Mouse (Mus musculus) neural tube, embryonic 15.5 days (tissue): ENCODE measurements around the gene Ssna1. TPM values are rescaled to one million over a fixed set of nuclear protein-coding genes. Genes with fewer than 3 reads are reported as not detected.

Experiments used
- ATAC-seq: fragments of 200-750 bp; cut with Nextera tagmentation; 2 replicates; pipeline ENCODE4 v1.8.0; 2017; ENCODE audit warnings: mild to moderate bottlenecking, moderate TSS enrichment, moderate library complexity; ENCODE audit not compliant: low FRiP score
- H3K27ac ChIP-seq: fragments of 300-500 bp; sonication (generic); replicated peaks from 2 replicates; pipeline ENCODE4 v1.5.1; 2015; ENCODE audit warnings: mild to moderate bottlenecking, inconsistent platforms
- H3K27me3 ChIP-seq: fragments of 300-500 bp; sonication (generic); replicated peaks from 2 replicates; pipeline ENCODE4 v1.6.1; 2015; ENCODE audit warnings: inconsistent platforms
- H3K36me3 ChIP-seq: fragments of 300-500 bp; sonication (generic); 2 replicates; pipeline ENCODE4 v1.6.1; 2015; ENCODE audit warnings: inconsistent platforms
- H3K4me1 ChIP-seq: fragments of 300-500 bp; sonication (generic); 2 replicates; pipeline ENCODE4 v1.6.1; 2015; ENCODE audit warnings: inconsistent platforms
- H3K4me2 ChIP-seq: fragments of 300-500 bp; sonication (generic); 2 replicates; pipeline ENCODE4 v1.6.1; 2015; ENCODE audit warnings: inconsistent platforms, mild to moderate bottlenecking, moderate library complexity
- H3K4me3 ChIP-seq: fragments of 300-500 bp; sonication (generic); replicated peaks from 2 replicates; pipeline ENCODE4 v1.5.1; 2015; ENCODE audit warnings: mild to moderate bottlenecking, inconsistent platforms
- H3K9ac ChIP-seq: fragments of 300-500 bp; sonication (generic); replicated peaks from 2 replicates; pipeline ENCODE4 v1.6.1; 2015; ENCODE audit warnings: mild to moderate bottlenecking, inconsistent platforms
- H3K9me3 ChIP-seq: fragments of 300-500 bp; sonication (generic); replicated peaks from 2 replicates; pipeline ENCODE4 v1.6.1; 2016; ENCODE audit warnings: inconsistent platforms
- WGBS: fragments of 180-500 bp; shearing (Covaris S2); methylation state at CpG from one replicate; pipeline ENCODE4 v1.1.7; 2015; ENCODE audit warnings: mixed read lengths; 5-methylcytosine and 5-hydroxymethylcytosine counted together
- polyA plus RNA-seq: library from polyadenylated mRNA; unstranded; fragments of >200 nt; fragmentation: Nextera tagmentation; extraction: Ambion mirVana; gene quantifications from 2 replicates; pipeline ENCODE4 v1.2.1, GENCODE M21; 2015

Ssna1 gene
- polyA plus RNA-seq, 1 experiment from 2014 or later: 177 TPM

DNA sequence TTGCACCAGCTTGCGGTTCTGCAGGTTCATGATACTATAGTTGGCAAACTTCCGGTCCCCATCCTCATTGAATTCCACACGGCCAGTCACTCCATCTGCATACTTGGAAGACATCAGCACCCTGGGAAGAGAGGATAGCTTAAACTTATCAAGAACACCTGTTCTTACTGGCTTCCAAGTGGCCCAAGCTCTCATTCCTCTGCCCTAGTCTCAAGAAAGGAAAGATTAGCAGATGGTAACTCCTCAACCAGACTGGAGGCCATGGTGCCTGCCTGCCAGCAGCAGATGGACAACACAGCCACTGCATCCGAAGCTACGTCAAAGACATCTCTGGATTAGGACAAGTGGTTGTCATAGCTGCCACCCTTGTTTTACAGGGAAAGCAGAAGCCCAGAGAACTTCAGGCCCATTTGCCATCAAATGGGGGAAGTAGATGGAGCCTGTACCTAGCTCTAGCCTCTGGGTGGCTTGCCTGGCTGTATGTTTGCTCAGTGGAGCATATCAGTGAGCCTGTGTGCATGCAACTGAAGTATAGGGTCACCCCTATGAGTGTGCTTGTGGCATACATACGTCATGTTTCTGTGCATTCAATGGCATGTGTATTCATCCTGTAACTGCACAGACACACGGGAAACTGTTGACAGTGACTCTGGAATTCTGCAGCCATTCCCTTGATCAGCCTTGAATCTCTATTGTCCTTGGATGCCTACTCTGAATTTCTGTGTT is 31.9 kb upstream of the Ssna1 start:
- 70% methylated on average over 7 of the region's 7 CpGs for WGBS
- Histone ChIP-seq H3K4me3 (peak overlapping the region; percentile 36; the same call in 1 of the 2 replicates), H3K4me2 (peak overlapping the region; percentile 68), H3K36me3 (peaks cover 57% of the 10 kb centered on the region), H3K9me3 (no peaks in the 10 kb centered on the region), H3K4me1 (peaks cover 9% of the 10 kb centered on the region), H3K27me3 (peaks cover 54% of the 10 kb centered on the region), H3K9ac (no peak overlapping the region), H3K27ac (no peak overlapping the region)
- no peak for ATAC-seq

DNA sequence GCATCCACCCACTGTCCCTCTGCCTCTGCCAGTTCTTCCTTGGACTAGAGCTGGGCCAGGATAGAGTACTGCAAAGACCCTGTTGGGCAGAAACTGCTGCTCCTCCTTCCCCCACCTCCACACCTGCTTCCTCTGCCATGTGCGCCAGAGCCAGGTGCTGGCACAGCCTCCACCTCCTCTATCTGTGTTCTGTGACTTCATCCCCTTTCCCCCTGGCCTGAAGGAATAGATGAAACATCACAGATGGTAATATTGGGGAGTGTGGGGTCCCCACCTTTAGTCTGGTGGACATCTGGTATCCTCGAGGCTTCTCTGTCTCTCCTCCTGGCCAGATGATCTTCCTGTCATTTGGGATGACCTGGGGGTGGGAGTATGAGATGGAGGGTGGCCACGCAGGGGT is 31.2 kb upstream of the Ssna1 start:
- Histone ChIP-seq H3K27me3 (peaks cover 49% of the 10 kb centered on the region), H3K9ac (no peak overlapping the region), H3K27ac (no peak overlapping the region), H3K9me3 (no peaks in the 10 kb centered on the region), H3K4me3 (no peak overlapping the region), H3K4me1 (peaks cover 9% of the 10 kb centered on the region), H3K4me2 (no peak overlapping the region), H3K36me3 (peaks cover 53% of the 10 kb centered on the region)
- 73% methylated on average over 3 of the region's 3 CpGs for WGBS
- ATAC-seq: no peak

DNA sequence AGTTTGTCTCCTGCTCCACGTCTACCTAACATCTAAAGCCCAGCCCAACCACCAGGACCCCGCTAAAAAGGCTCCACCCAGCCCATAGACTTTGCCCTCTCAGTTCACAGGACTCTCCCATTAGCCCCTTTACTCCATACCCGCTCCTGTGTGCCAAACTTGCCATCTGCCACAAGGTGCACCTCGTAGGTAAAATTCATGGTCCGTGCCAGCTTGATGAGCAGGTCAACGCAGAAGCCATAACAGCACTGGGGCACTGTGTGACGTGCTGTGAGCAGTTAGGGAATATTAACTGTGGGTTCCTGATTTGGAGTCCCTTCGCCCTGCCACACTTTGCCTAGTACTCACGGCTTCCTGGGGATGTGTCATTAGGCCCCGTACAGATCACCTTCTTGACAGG is 25.8 kb upstream of the Ssna1 start:
- Histone ChIP-seq H3K9me3 (no peaks in the 10 kb centered on the region), H3K27me3 (peaks cover 57% of the 10 kb centered on the region), H3K36me3 (peaks cover 56% of the 10 kb centered on the region), H3K4me2 (no peak overlapping the region), H3K9ac (no peak overlapping the region), H3K4me3 (no peak overlapping the region), H3K4me1 (no peaks in the 10 kb centered on the region), H3K27ac (no peak overlapping the region)
- ATAC-seq: no peak
- 85% methylated on average over 10 of the region's 10 CpGs for WGBS

DNA sequence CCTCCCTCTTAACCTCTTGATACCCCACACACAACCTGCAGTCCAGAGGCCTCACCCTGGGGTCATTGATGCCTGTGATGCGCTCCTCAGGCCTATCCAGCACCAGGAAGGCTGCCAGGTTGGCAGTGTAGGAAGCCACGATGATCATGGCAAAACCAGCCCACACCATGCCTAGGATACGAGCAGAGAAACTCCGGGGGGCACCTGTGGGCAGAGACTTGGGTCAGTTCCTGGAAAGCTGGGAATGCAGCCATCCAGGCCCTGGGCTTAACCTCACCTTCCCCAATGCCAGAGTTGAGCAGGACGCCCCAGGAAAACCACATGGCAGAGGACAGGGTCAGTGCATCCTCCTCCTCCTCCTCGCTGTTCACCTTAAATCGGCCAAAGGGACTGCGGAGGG is 24.9 kb upstream of the Ssna1 start:
- no peak overlapping the region for H3K27ac ChIP-seq
- no peaks in the 10 kb centered on the region for H3K9me3 ChIP-seq
- peaks cover 6% of the 10 kb centered on the region for H3K4me1 ChIP-seq
- 82% methylated on average over 8 of the region's 8 CpGs for WGBS
- peaks cover 62% of the 10 kb centered on the region for H3K27me3 ChIP-seq
- no peak overlapping the region for H3K4me3 ChIP-seq
- H3K36me3 ChIP-seq: peaks cover 48% of the 10 kb centered on the region
- H3K4me2 ChIP-seq: no peak overlapping the region
- no peak for ATAC-seq
- no peak overlapping the region for H3K9ac ChIP-seq

DNA sequence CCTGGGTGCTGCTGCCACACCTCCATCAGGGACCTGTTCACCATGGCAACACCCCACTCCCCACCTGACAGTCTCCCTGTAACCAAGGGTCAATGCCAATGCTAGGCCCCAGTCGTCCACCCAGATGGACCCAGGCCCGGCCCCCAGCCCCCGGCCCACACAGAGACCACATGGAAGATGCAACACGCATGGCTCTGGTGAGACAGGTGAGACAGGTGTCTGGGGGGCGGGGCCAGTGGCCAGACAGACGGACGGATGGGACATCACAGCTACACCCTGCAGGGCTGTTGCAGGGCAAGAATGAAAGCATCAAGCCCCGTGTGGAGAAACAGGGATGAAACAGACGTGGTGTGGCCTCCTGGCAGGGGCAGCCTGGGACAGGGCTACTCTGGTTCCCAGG is 21.5 kb upstream of the Ssna1 start:
- ATAC-seq: no peak

DNA sequence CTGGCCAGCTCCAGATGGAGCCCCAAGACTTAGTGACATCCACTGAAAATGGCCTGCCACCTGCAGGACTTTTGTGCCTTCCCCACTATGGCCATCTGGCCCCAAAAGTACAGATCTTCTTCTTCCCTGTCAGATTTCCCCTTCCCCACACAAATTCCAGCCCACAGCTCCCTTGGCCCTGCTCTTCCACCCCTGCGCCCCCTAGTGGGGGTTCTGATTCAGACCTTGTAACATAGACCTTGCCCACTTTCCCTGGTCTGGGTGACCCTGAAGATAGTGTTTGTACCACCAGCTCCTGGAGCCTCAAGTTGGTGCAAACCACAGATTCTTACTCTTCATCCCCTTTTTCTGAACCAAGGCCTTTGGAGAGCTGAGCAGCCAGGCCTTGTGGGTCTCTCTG is 20.6 kb upstream of the Ssna1 start:
- Histone ChIP-seq H3K4me2 (no peak overlapping the region), H3K27me3 (peaks cover 98% of the 10 kb centered on the region), H3K9me3 (no peaks in the 10 kb centered on the region), H3K27ac (no peak overlapping the region), H3K36me3 (peaks cover 33% of the 10 kb centered on the region), H3K4me3 (no peak overlapping the region), H3K4me1 (peaks cover 45% of the 10 kb centered on the region), H3K9ac (no peak overlapping the region)
- WGBS: 0% methylated on average over 1 of the region's 1 CpGs
- ATAC-seq: no peak

More for the DNA sequence above, 21.5 kb upstream of the Ssna1 start:
- Histone ChIP-seq H3K4me3 (no peak overlapping the region), H3K27ac (no peak overlapping the region), H3K4me2 (no peak overlapping the region), H3K27me3 (peaks cover 96% of the 10 kb centered on the region), H3K36me3 (peaks cover 40% of the 10 kb centered on the region), H3K9ac (no peak overlapping the region), H3K4me1 (peaks cover 40% of the 10 kb centered on the region), H3K9me3 (no peaks in the 10 kb centered on the region)
- whole genome bisulfite sequencing: 72% methylated on average over 9 of the region's 9 CpGs

DNA sequence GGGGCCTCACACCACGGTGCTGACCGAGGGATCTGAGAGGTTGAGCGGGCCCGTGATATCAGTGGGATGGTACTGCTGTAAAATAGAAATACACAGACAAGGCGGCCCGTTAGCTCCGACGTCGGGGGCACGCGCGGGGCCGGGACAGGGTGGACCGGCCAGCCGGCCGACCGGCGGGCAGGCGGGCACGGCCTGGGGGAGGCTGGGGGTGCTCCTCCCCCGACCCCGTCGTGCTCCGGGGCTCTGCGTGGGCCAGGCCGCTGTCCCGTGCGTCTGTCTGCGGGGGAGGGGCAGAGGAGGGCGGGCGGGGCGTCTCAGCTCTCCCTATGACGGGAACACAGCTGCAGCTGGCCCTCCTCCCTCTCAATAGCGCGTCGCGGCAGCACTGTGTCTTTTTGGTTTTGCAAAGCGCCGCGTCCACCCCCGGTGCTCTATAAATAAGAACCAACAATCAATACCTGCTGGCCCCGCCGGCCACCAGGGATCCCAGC is 19.9 kb upstream of the Ssna1 start:
- 5% methylated on average over 34 of the region's 43 CpGs for WGBS
- ATAC-seq: no peak
- peaks cover 90% of the 10 kb centered on the region for H3K27me3 ChIP-seq

DNA sequence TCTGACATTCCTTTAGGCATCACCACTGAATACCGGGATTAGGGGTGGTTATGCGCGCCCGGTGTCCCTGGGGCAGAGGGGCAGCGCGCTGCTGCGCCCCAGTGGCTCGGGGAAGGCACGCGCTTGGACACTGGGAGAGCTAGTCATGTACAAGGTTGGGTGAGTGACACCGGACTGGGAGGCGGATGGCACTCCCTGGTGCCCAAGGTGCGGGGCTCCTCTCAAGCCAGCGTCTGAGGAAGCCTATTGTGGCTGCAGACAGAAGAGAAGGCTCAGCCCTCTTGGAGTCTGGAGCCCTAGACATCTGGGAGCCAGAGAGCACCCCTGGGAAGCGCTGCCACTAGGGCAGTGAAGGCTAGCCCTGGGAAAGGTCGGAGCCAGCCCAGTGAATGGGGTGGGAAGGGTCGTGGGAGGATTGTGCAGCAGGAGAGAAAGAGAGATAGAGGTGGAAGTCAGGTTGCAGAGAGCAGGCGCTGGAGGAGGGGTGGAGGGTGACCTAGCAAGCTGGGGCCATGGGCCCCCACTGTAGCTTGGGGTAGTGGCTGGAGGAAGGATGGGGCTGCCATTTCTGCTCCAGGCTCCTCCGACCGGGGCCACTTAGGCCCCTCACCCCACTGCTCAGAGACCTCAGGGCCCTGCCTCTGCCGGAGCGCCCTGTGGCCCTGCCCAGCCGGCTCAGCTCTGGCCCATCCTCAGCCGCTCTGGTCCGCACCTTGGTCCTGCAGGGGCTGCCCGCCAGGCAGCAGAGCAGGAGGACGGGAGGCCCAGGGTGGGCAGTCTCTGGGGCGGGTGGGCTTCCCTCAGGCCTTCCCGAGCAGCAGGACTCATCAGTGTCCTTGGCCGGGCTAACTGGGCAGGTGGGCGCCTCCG is 19.2 kb upstream of the Ssna1 start:
- no peak for ATAC-seq
- no peak overlapping the region for H3K27ac ChIP-seq
- no peaks in the 10 kb centered on the region for H3K9me3 ChIP-seq
- H3K4me3 ChIP-seq: peak overlapping the region; percentile 24
- H3K4me2 ChIP-seq: peak overlapping the region; percentile 61
- peak overlapping the region; percentile 46; the same call in 1 of the 2 replicates for H3K9ac ChIP-seq
- H3K36me3 ChIP-seq: peaks cover 18% of the 10 kb centered on the region
- H3K4me1 ChIP-seq: peaks cover 55% of the 10 kb centered on the region
- H3K27me3 ChIP-seq: peaks cover 83% of the 10 kb centered on the region
- 9% methylated on average over 31 of the region's 32 CpGs for WGBS

More for the DNA sequence above, 19.9 kb upstream of the Ssna1 start:
- Histone ChIP-seq H3K27ac (no peak overlapping the region), H3K9ac (0 out of 2 replicates have a peak overlapping the region, but pooled peaks have one; percentile 17), H3K9me3 (no peaks in the 10 kb centered on the region), H3K4me2 (peak overlapping the region; percentile 47), H3K4me1 (peaks cover 52% of the 10 kb centered on the region), H3K36me3 (peaks cover 25% of the 10 kb centered on the region), H3K4me3 (peak overlapping the region; percentile 21)

DNA sequence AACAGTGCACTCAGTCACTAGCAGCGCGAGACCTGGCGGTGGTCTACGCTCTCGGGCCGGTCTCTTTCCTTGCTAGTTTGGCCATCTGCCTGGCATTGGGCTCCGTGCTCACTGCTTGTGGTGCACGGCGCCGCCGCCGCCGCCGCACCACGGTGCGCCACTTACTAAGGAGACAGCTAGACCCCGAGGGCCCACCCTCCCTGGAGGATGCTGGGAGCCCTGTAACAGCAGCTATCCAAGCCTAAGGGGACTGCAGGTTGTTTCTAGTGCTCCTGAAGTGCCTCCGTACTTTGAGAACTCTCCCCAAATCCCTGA is 18.5 kb upstream of the Ssna1 start:
- ATAC-seq: peak; percentile 16; the same call in 1 of the 2 replicates
- Histone ChIP-seq H3K4me2 (peak overlapping the region; percentile 61), H3K4me3 (peak overlapping the region; percentile 24), H3K27ac (no peak overlapping the region), H3K27me3 (peaks cover 79% of the 10 kb centered on the region), H3K4me1 (peaks cover 55% of the 10 kb centered on the region), H3K36me3 (peaks cover 12% of the 10 kb centered on the region), H3K9me3 (no peaks in the 10 kb centered on the region), H3K9ac (peak overlapping the region; percentile 46)
- under 1% methylated on average over 18 of the region's 18 CpGs for WGBS

DNA sequence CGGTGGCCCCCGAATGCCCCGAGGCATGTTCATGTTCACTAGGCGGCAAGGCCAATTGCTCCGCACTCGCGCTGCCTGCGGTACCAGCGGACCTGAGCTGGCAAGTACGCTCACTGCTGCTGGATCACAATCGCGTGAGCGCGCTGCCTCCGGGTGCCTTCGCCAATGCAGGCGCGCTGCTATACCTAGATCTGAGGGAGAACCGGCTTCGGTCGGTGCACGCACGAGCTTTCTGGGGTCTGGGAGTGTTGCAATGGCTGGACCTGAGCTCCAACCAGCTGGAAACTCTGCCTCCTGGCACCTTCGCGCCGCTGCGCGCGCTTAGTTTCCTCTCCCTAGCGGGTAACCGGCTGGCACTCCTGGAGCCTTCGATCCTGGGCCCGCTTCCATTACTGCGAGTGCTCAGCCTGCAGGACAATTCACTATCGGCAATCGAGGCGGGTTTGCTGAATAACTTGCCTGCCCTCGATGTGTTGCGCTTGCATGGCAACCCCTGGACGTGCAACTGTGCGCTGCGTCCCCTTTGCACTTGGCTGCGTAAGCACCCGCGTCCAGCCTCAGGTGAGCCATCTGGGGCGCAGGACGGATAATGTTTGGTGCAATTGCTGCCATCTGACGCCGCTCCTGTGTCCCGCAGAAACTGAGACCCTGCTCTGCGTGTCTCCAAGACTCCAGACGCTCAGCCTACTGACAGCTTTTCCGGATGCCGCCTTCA is 18.0 kb upstream of the Ssna1 start:
- peak overlapping the region; percentile 61 for H3K4me2 ChIP-seq
- 3% methylated on average over 54 of the region's 54 CpGs for WGBS
- peaks cover 74% of the 10 kb centered on the region for H3K27me3 ChIP-seq
- H3K4me3 ChIP-seq: peak overlapping the region; percentile 24
- H3K27ac ChIP-seq: peak overlapping the region; percentile 23; the same call in 1 of the 2 replicates
- H3K9ac ChIP-seq: peak overlapping the region; percentile 46
- peaks cover 55% of the 10 kb centered on the region for H3K4me1 ChIP-seq
- no peaks in the 10 kb centered on the region for H3K9me3 ChIP-seq
- peak; percentile 66 for ATAC-seq
- peaks cover 11% of the 10 kb centered on the region for H3K36me3 ChIP-seq

DNA sequence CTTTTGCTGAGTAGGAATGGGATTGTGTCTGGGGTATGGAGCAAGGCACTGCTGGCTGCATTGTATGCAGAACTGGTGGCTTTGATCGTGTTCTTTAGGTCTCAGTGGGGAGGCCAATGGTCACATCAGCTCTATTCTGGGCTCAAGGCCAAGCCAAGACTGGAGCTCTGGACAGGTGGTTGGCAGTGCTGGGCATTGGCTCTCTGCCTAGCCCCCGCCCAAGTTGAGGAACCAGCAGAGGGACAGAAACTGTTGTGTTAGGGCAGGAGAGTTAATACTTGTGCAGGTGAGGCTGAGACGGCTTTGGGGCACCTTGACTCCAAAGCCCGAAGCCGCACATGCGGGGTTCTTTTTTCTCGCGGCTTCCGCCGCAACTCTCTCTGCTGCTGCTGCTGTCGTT is 17.4 kb upstream of the Ssna1 start, which contains the start of gene Lrrc26:
Gene Lrrc26 (plus strand): TSS at position 265 of the 400 bp plus-strand sequence.
- Histone ChIP-seq H3K27ac (peak within 1 kb of the TSS; percentile 23; the same call in 1 of the 2 replicates), H3K4me2 (peak within 1 kb of the TSS; percentile 61), H3K27me3 (peaks cover 68% of the 10 kb centered on the region), H3K4me1 (peaks cover 55% of the 10 kb centered on the region), H3K9me3 (no peaks in the 10 kb centered on the region), H3K9ac (peak within 1 kb of the TSS; percentile 46), H3K36me3 (peaks cover 11% of the 10 kb centered on the region), H3K4me3 (peak within 1 kb of the TSS; percentile 24)
- no peak for ATAC-seq
- 8% methylated on average over 11 of the region's 11 CpGs for WGBS
